Mouse (Mus musculus) MEL (cell line): ENCODE results near the gene Duxbl3. TPM values are rescaled to one million over a fixed set of nuclear protein-coding genes. Genes with fewer than 3 reads are reported as not detected.

Source experiments
- DNase-seq: peaks from one replicate; pipeline ENCODE4 v3.0.0; 2011; ENCODE audit warnings: low read depth, low spot score
- H3K27ac ChIP-seq: 2 replicates; pipeline ENCODE4 v1.5.1; 2012; ENCODE audit warnings: low read depth, mild to moderate bottlenecking, control low read depth, low read length, moderate library complexity; ENCODE audit not compliant: control insufficient read depth
- H3K27me3 ChIP-seq, 2 experiments: fragments of 150-350 bp in 1 of 2; sonication (generic) in 1 of 2; 2 replicates each; pipeline ENCODE4 v1.6.1; 2012; ENCODE audit warnings: low read length in 2 of 2, mild to moderate bottlenecking in 2 of 2, improper control_type of control experiment in 1 of 2, moderate library complexity in 1 of 2; ENCODE audit not compliant: insufficient read depth in 2 of 2, control insufficient read depth in 1 of 2
- H3K36me3 ChIP-seq, 2 experiments: 2 replicates each; pipeline ENCODE4 v1.6.1; 2012 to 2014; ENCODE audit warnings: low read length in 2 of 2, improper control_type of control experiment in 1 of 2, inconsistent platforms in 1 of 2, mild to moderate bottlenecking in 1 of 2; ENCODE audit not compliant: insufficient read depth in 2 of 2, control insufficient read depth in 1 of 2
- H3K4me1 ChIP-seq, 2 experiments: fragments of 150-350 bp in 1 of 2; sonication (generic) in 1 of 2; 2 replicates each; pipeline ENCODE4 v1.6.1; 2012; ENCODE audit warnings: low read length in 2 of 2, improper control_type of control experiment in 1 of 2, mild to moderate bottlenecking in 1 of 2; ENCODE audit not compliant: insufficient read depth in 2 of 2, control insufficient read depth in 1 of 2
- H3K4me3 ChIP-seq, 2 experiments: fragments of 150-350 bp in 1 of 2; sonication (generic) in 1 of 2; 2 replicates each; pipeline ENCODE4 v1.5.1; 2012; ENCODE audit warnings: low read depth in 2 of 2, low read length in 2 of 2, mild to moderate bottlenecking in 2 of 2, moderate library complexity in 2 of 2, control low read depth in 1 of 2, improper control_type of control experiment in 1 of 2; ENCODE audit not compliant: control insufficient read depth in 1 of 2, insufficient read depth in 1 of 2
- H3K79me2 ChIP-seq: 2 replicates; pipeline ENCODE4 v1.6.1; 2012; ENCODE audit warnings: mild to moderate bottlenecking, low read length, moderate library complexity; ENCODE audit not compliant: control insufficient read depth, poor library complexity, insufficient read depth
- H3K9ac ChIP-seq: 2 replicates; pipeline ENCODE4 v1.6.1; 2012; ENCODE audit warnings: low read depth, mild to moderate bottlenecking, control low read depth, low read length, moderate library complexity; ENCODE audit not compliant: control insufficient read depth, poor library complexity, severe bottlenecking
- H3K9me3 ChIP-seq: fragments of 150-350 bp; sonication (generic); replicated peaks from 2 replicates; pipeline ENCODE4 v1.6.1; 2012; ENCODE audit warnings: mild to moderate bottlenecking, low read length, improper control_type of control experiment, moderate library complexity; ENCODE audit not compliant: insufficient read depth
- BHLHE40 ChIP-seq: IDR thresholded peaks from 2 replicates; pipeline ENCODE4 v1.6.1; 2012; ENCODE audit warnings: low read depth, mild to moderate bottlenecking, inconsistent platforms, low read length, improper control_type of control experiment, borderline replicate concordance
- CHD1 ChIP-seq: IDR thresholded peaks from 2 replicates; pipeline ENCODE4 v1.6.1; 2012; ENCODE audit warnings: low read depth, mild to moderate bottlenecking, inconsistent platforms, low read length, improper control_type of control experiment
- CHD2 ChIP-seq: IDR thresholded peaks from 2 replicates; pipeline ENCODE4 v1.6.1; 2011; ENCODE audit warnings: low read length, improper control_type of control experiment
- CTCF ChIP-seq, 3 experiments: IDR thresholded peaks in 2 of 3; conservative IDR thresholded peaks in 1 of 3; 2 replicates each; pipeline ENCODE4 v1.5.1; 2011 to 2012; ENCODE audit warnings: low read length in 3 of 3, low read depth in 2 of 3, mild to moderate bottlenecking in 2 of 3, improper control_type of control experiment in 1 of 3, inconsistent platforms in 1 of 3, mixed read lengths in 1 of 3, moderate library complexity in 1 of 3; ENCODE audit not compliant: control insufficient read depth in 1 of 3, insufficient read depth in 1 of 3, poor library complexity in 1 of 3, severe bottlenecking in 1 of 3
- E2F4 ChIP-seq: IDR thresholded peaks from 2 replicates; pipeline ENCODE4 v1.6.1; 2011; ENCODE audit warnings: low read depth, low read length, improper control_type of control experiment, borderline replicate concordance
- ELF1 ChIP-seq: IDR thresholded peaks from 2 replicates; pipeline ENCODE4 v1.6.1; 2014; ENCODE audit warnings: low read depth, mild to moderate bottlenecking, inconsistent platforms, low read length, improper control_type of control experiment, moderate library complexity
- EP300 ChIP-seq, 2 experiments: IDR thresholded peaks; 2 replicates each; pipeline ENCODE4 v1.6.1; 2011; ENCODE audit warnings: improper control_type of control experiment in 2 of 2, low read length in 2 of 2, low read depth in 1 of 2, mild to moderate bottlenecking in 1 of 2
- ETS1 ChIP-seq: IDR thresholded peaks from 2 replicates; pipeline ENCODE4 v1.6.1; 2012; ENCODE audit warnings: low read depth, mild to moderate bottlenecking, inconsistent platforms, low read length, improper control_type of control experiment, moderate library complexity
- GABPA ChIP-seq: IDR thresholded peaks from 2 replicates; pipeline ENCODE4 v1.6.1; 2012; ENCODE audit warnings: low read depth, mild to moderate bottlenecking, inconsistent platforms, low read length, improper control_type of control experiment, moderate library complexity
- GATA1 ChIP-seq: IDR thresholded peaks from 2 replicates; pipeline ENCODE4 v1.6.1; 2011; ENCODE audit warnings: low read depth, low read length, improper control_type of control experiment
- HCFC1 ChIP-seq: IDR thresholded peaks from 2 replicates; pipeline ENCODE4 v1.6.1; 2012; ENCODE audit warnings: low read depth, mild to moderate bottlenecking, inconsistent platforms, low read length, improper control_type of control experiment, moderate library complexity
- JUND ChIP-seq: IDR thresholded peaks from 2 replicates; pipeline ENCODE4 v1.6.1; 2011; ENCODE audit warnings: low read depth, mild to moderate bottlenecking, improper control_type of control experiment, low read length
- KAT2A ChIP-seq: conservative IDR thresholded peaks from 2 replicates; pipeline ENCODE4 v1.6.1; 2012; ENCODE audit warnings: low read depth, low read length, improper control_type of control experiment, inconsistent platforms
- MAFK ChIP-seq: IDR thresholded peaks from 2 replicates; pipeline ENCODE4 v1.6.1; 2011; ENCODE audit warnings: low read depth, mild to moderate bottlenecking, low read length, improper control_type of control experiment, borderline replicate concordance
- MAX ChIP-seq: IDR thresholded peaks from 2 replicates; pipeline ENCODE4 v1.6.1; 2011; ENCODE audit warnings: low read length, improper control_type of control experiment
- MEF2A ChIP-seq: IDR thresholded peaks from 2 replicates; pipeline ENCODE4 v1.6.1; 2014; ENCODE audit warnings: low read depth, mild to moderate bottlenecking, inconsistent platforms, low read length, improper control_type of control experiment; ENCODE audit not compliant: poor library complexity, insufficient replicate concordance, severe bottlenecking; ENCODE audit errors: extremely low read depth
- MXI1 ChIP-seq: IDR thresholded peaks from 2 replicates; pipeline ENCODE4 v1.6.1; 2011; ENCODE audit warnings: mild to moderate bottlenecking, low read depth, low read length, improper control_type of control experiment
- MYB ChIP-seq: IDR thresholded peaks from 2 replicates; pipeline ENCODE4 v1.6.1; 2011; ENCODE audit warnings: mild to moderate bottlenecking, low read depth, low read length, improper control_type of control experiment
- MYC ChIP-seq: IDR thresholded peaks from 2 replicates; pipeline ENCODE4 v1.6.1; 2011; ENCODE audit warnings: low read depth, mild to moderate bottlenecking, low read length, improper control_type of control experiment, moderate library complexity
- NELFE ChIP-seq: IDR thresholded peaks from 2 replicates; pipeline ENCODE4 v1.6.1; 2011; ENCODE audit warnings: low read depth, low read length, improper control_type of control experiment
- NRF1 ChIP-seq: IDR thresholded peaks from 2 replicates; pipeline ENCODE4 v1.6.1; 2014; ENCODE audit warnings: low read depth, mild to moderate bottlenecking, inconsistent platforms, low read length, improper control_type of control experiment, moderate library complexity; ENCODE audit not compliant: poor library complexity, insufficient read depth, severe bottlenecking
- POLR2A ChIP-seq, 2 experiments: IDR thresholded peaks; 2 replicates each; pipeline ENCODE4 v1.6.1; 2011 to 2012; ENCODE audit warnings: low read length in 2 of 2, mild to moderate bottlenecking in 2 of 2, control low read depth in 1 of 2, improper control_type of control experiment in 1 of 2, low read depth in 1 of 2, moderate library complexity in 1 of 2; ENCODE audit not compliant: control insufficient read depth in 1 of 2, insufficient read depth in 1 of 2, poor library complexity in 1 of 2
- POLR2AphosphoS2 ChIP-seq: IDR thresholded peaks from 2 replicates; pipeline ENCODE4 v1.6.1; 2011; ENCODE audit warnings: low read length, improper control_type of control experiment
- POLR2AphosphoS5 ChIP-seq: IDR thresholded peaks from 2 replicates; pipeline ENCODE4 v1.6.1; 2012; ENCODE audit warnings: low read depth, borderline replicate concordance, mild to moderate bottlenecking, inconsistent platforms, low read length, moderate library complexity, mixed read lengths
- RAD21 ChIP-seq: IDR thresholded peaks from 2 replicates; pipeline ENCODE4 v1.6.1; 2011; ENCODE audit warnings: mild to moderate bottlenecking, low read depth, low read length, improper control_type of control experiment
- RCOR1 ChIP-seq: IDR thresholded peaks from 2 replicates; pipeline ENCODE4 v1.6.1; 2012; ENCODE audit warnings: low read depth, mild to moderate bottlenecking, inconsistent platforms, low read length, improper control_type of control experiment
- SIN3A ChIP-seq: IDR thresholded peaks from 2 replicates; pipeline ENCODE4 v1.6.1; 2012; ENCODE audit warnings: low read length, improper control_type of control experiment, inconsistent platforms
- SMC3 ChIP-seq: IDR thresholded peaks from 2 replicates; pipeline ENCODE4 v1.6.1; 2011; ENCODE audit warnings: low read depth, low read length, improper control_type of control experiment
- TAL1 ChIP-seq: IDR thresholded peaks from 2 replicates; pipeline ENCODE4 v1.6.1; 2012; ENCODE audit warnings: mild to moderate bottlenecking, inconsistent platforms, low read length, moderate library complexity, mixed read lengths
- TBP ChIP-seq: IDR thresholded peaks from 2 replicates; pipeline ENCODE4 v1.8.0; 2011; ENCODE audit warnings: low read depth, low read length, improper control_type of control experiment
- TCF12 ChIP-seq: IDR thresholded peaks from 2 replicates; pipeline ENCODE4 v1.6.1; 2014; ENCODE audit warnings: low read depth, mild to moderate bottlenecking, inconsistent platforms, low read length, improper control_type of control experiment, moderate library complexity
- UBTF ChIP-seq: IDR thresholded peaks from 2 replicates; pipeline ENCODE4 v1.6.1; 2012; ENCODE audit warnings: low read depth, mild to moderate bottlenecking, inconsistent platforms, low read length, improper control_type of control experiment, moderate library complexity, borderline replicate concordance; ENCODE audit not compliant: insufficient read depth
- USF2 ChIP-seq, 2 experiments: IDR thresholded peaks; 2 replicates each; pipeline ENCODE4 v1.6.1; 2011 to 2012; ENCODE audit warnings: improper control_type of control experiment in 2 of 2, low read length in 2 of 2, borderline replicate concordance in 1 of 2, inconsistent platforms in 1 of 2, low read depth in 1 of 2, mild to moderate bottlenecking in 1 of 2; ENCODE audit not compliant: insufficient read depth in 1 of 2
- ZC3H11A ChIP-seq: IDR thresholded peaks from 2 replicates; pipeline ENCODE4 v1.6.1; 2012; ENCODE audit warnings: low read depth, mild to moderate bottlenecking, inconsistent platforms, low read length, improper control_type of control experiment
- ZKSCAN1 ChIP-seq: IDR thresholded peaks from 2 replicates; pipeline ENCODE4 v1.6.1; 2012; ENCODE audit warnings: low read depth, mild to moderate bottlenecking, inconsistent platforms, low read length, improper control_type of control experiment, moderate library complexity
- ZMIZ1 ChIP-seq: IDR thresholded peaks from 2 replicates; pipeline ENCODE4 v1.6.1; 2012; ENCODE audit warnings: low read depth, mild to moderate bottlenecking, inconsistent platforms, low read length, improper control_type of control experiment, moderate library complexity
- ZNF384 ChIP-seq: IDR thresholded peaks from 2 replicates; pipeline ENCODE4 v1.6.1; 2012; ENCODE audit warnings: low read depth, mild to moderate bottlenecking, inconsistent platforms, low read length, improper control_type of control experiment
- polyA plus RNA-seq, 2 experiments: library from polyadenylated mRNA; stranded (reverse) in 1 of 2; unstranded in 1 of 2; fragments of >175 nt in 1 of 2; fragments of >200 nt in 1 of 2; gene quantifications; 2 replicates each; pipeline versions ENCODE4 v1.2.1 to v1.2.4; 2012; ENCODE audit warnings: low replicate concordance in 2 of 2, low read depth in 1 of 2; ENCODE audit not compliant: insufficient read length in 2 of 2, insufficient read depth in 1 of 2, missing spikeins in 1 of 2
- total RNA-seq: library from RNA; depleted of rRNA; stranded (reverse); fragments of 300-350 nt; gene quantifications from 2 replicates; pipeline ENCODE4 v1.2.3, GENCODE M21; 2012

Gene Duxbl3
- total and polyA plus RNA-seq, 3 experiments = not detected

- no peaks in the 10 kb centered on the region for H3K9me3 ChIP-seq
Observed at GRCm38 (mm10) chr14:26306032-26306431, 48.3 kb downstream of the Duxbl3 start.

GRCm38 (mm10) chr14:26308813-26309212 lies 51.1 kb downstream of the Duxbl3 start:
- H3K36me3 ChIP-seq = no peaks in the 10 kb centered on the region
- no peak for DNase-seq
- no peaks in the 10 kb centered on the region for H3K79me2 ChIP-seq
- no peak for TF ChIP-seq CHD2
- no peak for TF ChIP-seq CHD1
- no peak for TF ChIP-seq GATA1
- TF ChIP-seq MYC = no peak
- no peak for TF ChIP-seq SMC3
- TF ChIP-seq ZNF384 = no peak
- no peak for TF ChIP-seq TCF12
- TF ChIP-seq EP300 (IDR thresholded peaks at IDR 0.05; ENCODE audit: low read depth in 1 of 2, low read length in 2 of 2) = no peak
- no peak for TF ChIP-seq USF2 (IDR thresholded peaks at IDR 0.05; ENCODE audit: borderline replicate concordance in 1 of 2, insufficient read depth in 1 of 2, low read depth in 1 of 2, low read length in 2 of 2)
- no peak for TF ChIP-seq RCOR1
- TF ChIP-seq POLR2AphosphoS2 = no peak
- TF ChIP-seq NELFE = no peak
- TF ChIP-seq ELF1 = no peak
- peaks cover 0 to 3% of the 10 kb centered on the region in 2 experiments; a peak in 2 of 4 replicates for H3K27me3 ChIP-seq
- H3K9ac ChIP-seq = no peak overlapping the region
- no peak overlapping the region for H3K4me3 ChIP-seq
- H3K27ac ChIP-seq = no peak overlapping the region
- no peaks in the 10 kb centered on the region for H3K4me1 ChIP-seq
- no peaks in the 10 kb centered on the region for H3K9me3 ChIP-seq

More at GRCm38 (mm10) chr14:26306032-26306431, 48.3 kb downstream of the Duxbl3 start:
- no peak for TF ChIP-seq MAX
- TF ChIP-seq POLR2A (IDR thresholded peaks at IDR 0.05; ENCODE audit: control insufficient read depth in 1 of 2, insufficient read depth in 1 of 2, low read depth in 1 of 2, low read length in 2 of 2, poor library complexity in 1 of 2) = no peak
- no peak for TF ChIP-seq E2F4
- no peak for TF ChIP-seq TAL1
- TF ChIP-seq BHLHE40 = no peak
- no peak for TF ChIP-seq EP300 (IDR thresholded peaks at IDR 0.05; ENCODE audit: low read depth in 1 of 2, low read length in 2 of 2)
- no peak for TF ChIP-seq TCF12
- TF ChIP-seq TBP = no peak
- no peak for TF ChIP-seq NRF1
- TF ChIP-seq RAD21 = peak; percentile 71
- no peak for TF ChIP-seq RCOR1
- TF ChIP-seq UBTF = no peak
- TF ChIP-seq MYC = no peak
- peak; percentile 47; the same call in 1 of the 2 replicates for TF ChIP-seq ZC3H11A
- no peak for TF ChIP-seq MEF2A
- TF ChIP-seq POLR2AphosphoS5 = no peak
- no peak for TF ChIP-seq SIN3A
- no peak for TF ChIP-seq MXI1
- TF ChIP-seq CTCF (IDR thresholded peaks at IDR 0.05 in 2 of 3, conservative IDR thresholded peaks at IDR 0.05 in 1 of 3; ENCODE audit: control insufficient read depth in 1 of 3, insufficient read depth in 1 of 3, low read depth in 2 of 3, low read length in 3 of 3, poor library complexity in 1 of 3, severe bottlenecking in 1 of 3) = peak; percentile 45 to 68 (median 63)
- TF ChIP-seq POLR2AphosphoS2 = no peak
- no peak for TF ChIP-seq JUND
- no peak for TF ChIP-seq NELFE
- TF ChIP-seq GABPA = no peak
- TF ChIP-seq ETS1 = no peak
- no peak for TF ChIP-seq MYB
- TF ChIP-seq HCFC1 = no peak
- no peak for TF ChIP-seq CHD2
- no peak for TF ChIP-seq ZMIZ1
- TF ChIP-seq MAFK = no peak
- peak; percentile 66 for TF ChIP-seq SMC3
- no peak for TF ChIP-seq ZKSCAN1
- no peak for TF ChIP-seq KAT2A
- peaks cover 0 to 3% of the 10 kb centered on the region in 2 experiments; a peak in 2 of 4 replicates for H3K27me3 ChIP-seq
- H3K4me3 ChIP-seq = no peak overlapping the region
- H3K36me3 ChIP-seq = no peaks in the 10 kb centered on the region
- no peak overlapping the region for H3K27ac ChIP-seq
- no peaks in the 10 kb centered on the region for H3K79me2 ChIP-seq
- no peak overlapping the region for H3K9ac ChIP-seq
- peak; percentile 68 for DNase-seq
- H3K4me1 ChIP-seq = no peaks in the 10 kb centered on the region
